In the genomic region with DNA sequence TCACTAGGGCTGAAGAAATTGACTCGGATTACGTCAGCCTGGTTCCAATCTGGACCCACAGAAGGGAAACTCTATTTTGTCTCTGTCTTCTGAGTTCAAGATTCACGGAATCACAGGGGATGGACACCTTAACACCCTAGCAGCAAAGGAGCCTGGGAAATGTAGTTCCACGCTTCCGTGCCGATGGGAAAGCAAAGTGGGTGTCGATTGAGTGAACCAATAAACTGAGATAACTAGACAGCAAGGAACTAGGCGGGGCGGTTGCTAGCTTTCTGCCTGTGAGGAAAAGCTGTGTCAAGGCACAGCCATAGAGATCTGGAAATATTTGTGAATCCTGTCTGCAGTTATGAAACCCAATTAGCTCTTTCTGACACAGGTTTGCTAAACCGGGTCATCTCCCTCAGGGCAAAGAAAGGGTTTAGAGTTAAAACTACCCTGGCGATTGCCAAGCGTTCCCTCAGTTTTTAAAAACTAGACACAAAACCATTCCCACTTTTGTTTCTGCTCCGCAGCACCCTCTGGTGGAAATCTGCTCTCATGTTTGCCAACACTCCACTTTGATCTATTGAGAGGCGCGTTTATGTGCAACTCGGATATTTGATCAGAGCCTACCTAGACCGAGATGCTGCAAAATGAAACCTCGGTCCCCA, we compare ENCODE assay signal across 8 mouse cellular contexts. TPM values are rescaled to one million over a fixed set of nuclear protein-coding genes. Genes with fewer than 3 reads are reported as not detected.
DNase-seq lines count a peak whose midpoint lies in the region; ATAC-seq and TF ChIP-seq lines count a peak whose summit lies in the region.

No protein-coding gene starts in this region.

- H3K9ac ChIP-seq in embryonic facial prominence, embryonic 14.5 days (ENCODE audit: low read depth, low read length) = peak overlapping the region; percentile 38
- H3K9ac ChIP-seq in heart, adult 2 months (ENCODE audit: low read depth, low read length) = peak overlapping the region; percentile 74
- peak overlapping the region; percentile 20; the same call in 1 of the 2 replicates for H3K9ac ChIP-seq in limb, embryonic 13.5 days
- H3K9ac ChIP-seq in midbrain, embryonic 16.5 days (ENCODE audit: low read depth, low read length) = no peak overlapping the region

- peak; percentile 92 for TF ChIP-seq CTCF in heart, adult 2 months (IDR thresholded peaks at IDR 0.05)

- peak; percentile 90 for DNase-seq in 3T3-L1 (ENCODE audit: low read depth, low spot score)
- DNase-seq in adrenal gland, postnatal 4 days (ENCODE audit: low spot score in 2 of 2) = peak; percentile 55 to 65
- DNase-seq in embryonic facial prominence, embryonic 14.5 days (ENCODE audit: low spot score) = peak; percentile 93
- DNase-seq in heart, adult 2 months = peak; percentile 86 to 89
- peak; percentile 91 to 93 for DNase-seq in kidney, adult 8-10 months
- DNase-seq in spleen, postnatal 10 days (ENCODE audit: low spot score in 2 of 2) = peak; percentile 70 to 84

- WGBS in embryonic facial prominence, embryonic 14.5 days = 12% methylated on average over 18 of the region's 18 CpGs
- whole genome bisulfite sequencing in heart, adult 2 months = 4% methylated on average over 18 of the region's 18 CpGs
- 9% methylated on average over 18 of the region's 18 CpGs for WGBS in limb, embryonic 13.5 days
- WGBS in midbrain, embryonic 16.5 days = 10% methylated on average over 18 of the region's 18 CpGs

- peak overlapping the region; percentile 64 for H3K27ac ChIP-seq in embryonic facial prominence, embryonic 14.5 days (replicated peaks; ENCODE audit: low read depth, low read length)
- H3K27ac ChIP-seq in heart, adult 2 months = peak overlapping the region; percentile 89
- peak overlapping the region; percentile 23; the same call in 1 of the 2 replicates for H3K27ac ChIP-seq in limb, embryonic 13.5 days
- H3K27ac ChIP-seq in midbrain, embryonic 16.5 days (ENCODE audit: low read length) = no peak overlapping the region

- H3K4me3 ChIP-seq in embryonic facial prominence, embryonic 14.5 days (ENCODE audit: low read depth, low read length) = peak overlapping the region; percentile 33
- H3K4me3 ChIP-seq in heart, adult 2 months = peak overlapping the region; percentile 49
- peak overlapping the region; percentile 35 for H3K4me3 ChIP-seq in limb, embryonic 13.5 days
- H3K4me3 ChIP-seq in midbrain, embryonic 16.5 days (ENCODE audit: low read depth, low read length) = peak overlapping the region; percentile 28

- peak overlapping the region; percentile 57 for H3K4me2 ChIP-seq in embryonic facial prominence, embryonic 14.5 days (ENCODE audit: low read depth, low read length)
- H3K4me2 ChIP-seq in limb, embryonic 13.5 days (replicated peaks) = peak overlapping the region; percentile 59
- H3K4me2 ChIP-seq in midbrain, embryonic 16.5 days (ENCODE audit: low read length) = peak overlapping the region; percentile 59

- H3K36me3 ChIP-seq in embryonic facial prominence, embryonic 14.5 days (ENCODE audit: control insufficient read depth, insufficient read depth, low read length) = no peaks in the 10 kb centered on the region
- H3K36me3 ChIP-seq in heart, adult 2 months (ENCODE audit: control insufficient read depth, insufficient read depth, low read length) = peaks cover 3% of the 10 kb centered on the region; the same call in 1 of the 2 replicates
- no peaks in the 10 kb centered on the region for H3K36me3 ChIP-seq in limb, embryonic 13.5 days
- H3K36me3 ChIP-seq in midbrain, embryonic 16.5 days (ENCODE audit: control insufficient read depth, insufficient read depth, low read length) = no peaks in the 10 kb centered on the region

- H3K27me3 ChIP-seq in embryonic facial prominence, embryonic 14.5 days (replicated peaks; ENCODE audit: control insufficient read depth, insufficient read depth, low read length) = no peaks in the 10 kb centered on the region
- no peaks in the 10 kb centered on the region for H3K27me3 ChIP-seq in heart, adult 2 months (ENCODE audit: control insufficient read depth, insufficient read depth, low read length)
- H3K27me3 ChIP-seq in limb, embryonic 13.5 days = no peaks in the 10 kb centered on the region
- H3K27me3 ChIP-seq in midbrain, embryonic 16.5 days (ENCODE audit: control insufficient read depth, insufficient read depth, low read depth, low read length) = no peaks in the 10 kb centered on the region

- intact Hi-C loops in heart, adult 2 months (cut with DNase I) = loop anchor here (2.0 kb wide), 1 partner anchor 68 kb away; a partner anchor contains a TSS

- H3K9me3 ChIP-seq in embryonic facial prominence, embryonic 14.5 days (ENCODE audit: control insufficient read depth, low read length) = no peaks in the 10 kb centered on the region
- no peaks in the 10 kb centered on the region for H3K9me3 ChIP-seq in limb, embryonic 13.5 days
- 0 out of 2 replicates have a peak, but pooled peaks cover 2% of the 10 kb centered on the region for H3K9me3 ChIP-seq in midbrain, embryonic 16.5 days (replicated peaks; ENCODE audit: control insufficient read depth, low read length, poor library complexity, severe bottlenecking)

- TF ChIP-seq POLR2A in heart, adult 2 months (IDR thresholded peaks at IDR 0.05; ENCODE audit: insufficient read depth, low read depth, low read length) = peak; percentile 54; the same call in 1 of the 2 replicates

- 0 out of 2 replicates have a peak, but pooled peaks cover 3% of the 10 kb centered on the region for H3K4me1 ChIP-seq in embryonic facial prominence, embryonic 14.5 days (ENCODE audit: control insufficient read depth, insufficient read depth, low read length)
- no peaks in the 10 kb centered on the region; the same call in 1 of the 2 replicates for H3K4me1 ChIP-seq in heart, adult 2 months (ENCODE audit: control insufficient read depth, insufficient read depth, low read length)
- 0 out of 2 replicates have a peak, but pooled peaks cover 3% of the 10 kb centered on the region for H3K4me1 ChIP-seq in limb, embryonic 13.5 days
- H3K4me1 ChIP-seq in midbrain, embryonic 16.5 days (ENCODE audit: control insufficient read depth, insufficient read depth, low read length) = peaks cover 3% of the 10 kb centered on the region; the same call in 1 of the 2 replicates

- no peaks in the 10 kb centered on the region for H3K79me2 ChIP-seq in heart, adult 2 months (replicated peaks; ENCODE audit: control insufficient read depth, insufficient read depth, low read length)

- ATAC-seq in embryonic facial prominence, embryonic 14.5 days (ENCODE audit: low read depth) = peak; percentile 73
- peak; percentile 82 for ATAC-seq in limb, embryonic 13.5 days (ENCODE audit: low FRiP score, low read depth)
- peak; percentile 80 for ATAC-seq in midbrain, embryonic 16.5 days

- no peak for TF ChIP-seq EP300 in heart, adult 2 months (IDR thresholded peaks at IDR 0.05; ENCODE audit: insufficient read depth, low read depth, low read length)

RNA-seq across cellular contexts. Expression of a gene that starts 7.0 kb away (rescaled TPM):
- total RNA-seq in adrenal gland, postnatal 4 days (2021) = 10 to 100 TPM; 30.8 to 38.7 TPM
- 44.4 and 46.0 TPM in 2 replicates for polyA plus RNA-seq in embryonic facial prominence, embryonic 14.5 days (2014; fragmentation: Nextera tagmentation; extraction: Ambion mirVana)
- total RNA-seq in heart, adult 2 months (2021) = 10 to 100 TPM; 21.2 to 21.7 TPM
- polyA plus RNA-seq in heart, adult 2 months (2012; rRNA removed) = 21.3 and 26.5 TPM in 2 replicates
- 38.3 and 40.3 TPM in 2 replicates for polyA plus RNA-seq in limb, embryonic 13.5 days (2015; fragmentation: Nextera tagmentation; extraction: Ambion mirVana)
- polyA plus RNA-seq in midbrain, embryonic 16.5 days (2015; fragmentation: Nextera tagmentation; extraction: Ambion mirVana) = 40.3 and 49.8 TPM in 2 replicates

RNA-seq across cellular contexts. Expression of a gene that starts 35.7 kb away (rescaled TPM):
- 10 to 100 TPM; 12.8 to 12.9 TPM for total RNA-seq in adrenal gland, postnatal 4 days (2021)
- polyA plus RNA-seq in embryonic facial prominence, embryonic 14.5 days (2014; fragmentation: Nextera tagmentation; extraction: Ambion mirVana) = 9.5 TPM in 2 replicates
- 1 to 10 TPM; 7.7 to 10.0 TPM for total RNA-seq in heart, adult 2 months (2021)
- polyA plus RNA-seq in heart, adult 2 months (2012; rRNA removed) = 5.2 and 6.3 TPM in 2 replicates
- 8.2 and 8.9 TPM in 2 replicates for polyA plus RNA-seq in limb, embryonic 13.5 days (2015; fragmentation: Nextera tagmentation; extraction: Ambion mirVana)
- polyA plus RNA-seq in midbrain, embryonic 16.5 days (2015; fragmentation: Nextera tagmentation; extraction: Ambion mirVana) = 103 and 119 TPM in 2 replicates
